Mouse (Mus musculus): Measurements from ENCODE around the gene Ext2. TPM values are rescaled to one million over a fixed set of nuclear protein-coding genes. Genes with fewer than 3 reads are reported as not detected.

Ext2 gene
- polyA plus RNA-seq, 1 experiment from 2014 or later, result 22.6 TPM

DNA sequence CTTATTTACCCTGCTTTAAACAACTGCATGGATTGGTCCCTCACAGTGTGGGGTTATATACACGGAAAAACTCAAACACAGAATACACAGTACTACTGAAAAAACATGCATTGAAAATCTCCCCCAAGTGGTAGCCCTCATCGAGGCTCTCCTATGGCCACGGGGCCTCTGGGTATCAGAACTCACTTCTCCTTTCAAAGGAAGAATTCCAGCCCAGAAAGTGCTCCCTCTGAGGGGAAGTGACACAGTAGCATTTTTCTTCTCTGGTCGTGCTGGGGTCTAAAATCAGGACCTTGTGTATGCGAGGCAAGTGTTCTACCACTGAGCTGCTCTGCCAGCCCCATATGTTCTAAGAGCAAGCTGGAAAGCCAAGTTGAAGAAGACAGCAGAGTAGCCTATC lies 39.7 kb downstream of the Ext2 start:
- ATAC-seq (no peak), DNase-seq (no peak)
- no peak overlapping the region for H3K4me2 ChIP-seq (ENCODE audit: low read depth, low read length)
- H3K36me3 ChIP-seq (replicated peaks; ENCODE audit: insufficient read depth, low read length), result no peaks in the 10 kb centered on the region
- H3K4me3 ChIP-seq (ENCODE audit: low read depth, low read length), result no peak overlapping the region
- no peaks in the 10 kb centered on the region for H3K27me3 ChIP-seq (ENCODE audit: insufficient read depth, low read length)
- TF ChIP-seq CTCF (IDR thresholded peaks at IDR 0.05; ENCODE audit: low read depth), result no peak
- TF ChIP-seq EP300 (IDR thresholded peaks at IDR 0.05; ENCODE audit: low read depth), result no peak
- H3K4me1 ChIP-seq (ENCODE audit: insufficient read depth), result no peaks in the 10 kb centered on the region
- no peaks in the 10 kb centered on the region for H3K9me3 ChIP-seq (ENCODE audit: low read length)
- 37% methylated on average over 5 of the region's 5 CpGs for WGBS (ENCODE audit: insufficient replicate concordance)
- H3K27ac ChIP-seq (ENCODE audit: low read depth), result no peak overlapping the region
- H3K9ac ChIP-seq (replicated peaks), result no peak overlapping the region

- TF ChIP-seq EP300 (IDR thresholded peaks at IDR 0.05; ENCODE audit: low read depth) (no peak), CTCF (IDR thresholded peaks at IDR 0.05; ENCODE audit: low read depth) (no peak)
- Histone ChIP-seq H3K4me3 (ENCODE audit: low read depth, low read length) (no peak overlapping the region), H3K27ac (ENCODE audit: low read depth) (no peak overlapping the region), H3K9ac (replicated peaks) (no peak overlapping the region), H3K4me2 (ENCODE audit: low read depth, low read length) (no peak overlapping the region), H3K27me3 (ENCODE audit: insufficient read depth, low read length) (no peaks in the 10 kb centered on the region), H3K9me3 (ENCODE audit: low read length) (no peaks in the 10 kb centered on the region), H3K4me1 (ENCODE audit: insufficient read depth) (no peaks in the 10 kb centered on the region), H3K36me3 (replicated peaks; ENCODE audit: insufficient read depth, low read length) (no peaks in the 10 kb centered on the region)
- ATAC-seq (no peak), DNase-seq (no peak)
- 80% methylated on average over 4 of the region's 4 CpGs for WGBS (ENCODE audit: insufficient replicate concordance)
Measured at GRCm38 (mm10) chr2:93782156-93782555, 40.2 kb downstream of the Ext2 start.

GRCm38 (mm10) chr2:93780528-93780927 lies 41.8 kb downstream of the Ext2 start:
- no peak for DNase-seq
- no peak overlapping the region for H3K4me3 ChIP-seq (ENCODE audit: low read depth, low read length)
- no peaks in the 10 kb centered on the region for H3K27me3 ChIP-seq (ENCODE audit: insufficient read depth, low read length)
- no peak for ATAC-seq
- no peak overlapping the region for H3K4me2 ChIP-seq (ENCODE audit: low read depth, low read length)
- H3K9me3 ChIP-seq (ENCODE audit: low read length), result no peaks in the 10 kb centered on the region
- whole genome bisulfite sequencing (ENCODE audit: insufficient replicate concordance), result 78% methylated on average over 10 of the region's 10 CpGs
- no peak for TF ChIP-seq EP300 (IDR thresholded peaks at IDR 0.05; ENCODE audit: low read depth)
- no peak for TF ChIP-seq CTCF (IDR thresholded peaks at IDR 0.05; ENCODE audit: low read depth)
- H3K27ac ChIP-seq (ENCODE audit: low read depth), result no peak overlapping the region
- no peak overlapping the region for H3K9ac ChIP-seq (replicated peaks)
- H3K4me1 ChIP-seq (ENCODE audit: insufficient read depth), result peaks cover 4% of the 10 kb centered on the region; the same call in 1 of the 2 replicates
- no peaks in the 10 kb centered on the region for H3K36me3 ChIP-seq (replicated peaks; ENCODE audit: insufficient read depth, low read length)

GRCm38 (mm10) chr2:93779897-93780208 lies 42.5 kb downstream of the Ext2 start:
- Histone ChIP-seq H3K9ac (replicated peaks) (no peak overlapping the region), H3K4me2 (ENCODE audit: low read depth, low read length) (no peak overlapping the region), H3K27me3 (ENCODE audit: insufficient read depth, low read length) (no peaks in the 10 kb centered on the region), H3K27ac (ENCODE audit: low read depth) (no peak overlapping the region), H3K9me3 (ENCODE audit: low read length) (no peaks in the 10 kb centered on the region), H3K36me3 (replicated peaks; ENCODE audit: insufficient read depth, low read length) (no peaks in the 10 kb centered on the region), H3K4me1 (ENCODE audit: insufficient read depth) (peaks cover 10% of the 10 kb centered on the region; the same call in 1 of the 2 replicates), H3K4me3 (ENCODE audit: low read depth, low read length) (no peak overlapping the region)
- no peak for ATAC-seq
- no peak for TF ChIP-seq CTCF (IDR thresholded peaks at IDR 0.05; ENCODE audit: low read depth)
- no peak for TF ChIP-seq EP300 (IDR thresholded peaks at IDR 0.05; ENCODE audit: low read depth)
- 62% methylated on average over 6 of the region's 6 CpGs for whole genome bisulfite sequencing (ENCODE audit: insufficient replicate concordance)
- no peak for DNase-seq

DNA sequence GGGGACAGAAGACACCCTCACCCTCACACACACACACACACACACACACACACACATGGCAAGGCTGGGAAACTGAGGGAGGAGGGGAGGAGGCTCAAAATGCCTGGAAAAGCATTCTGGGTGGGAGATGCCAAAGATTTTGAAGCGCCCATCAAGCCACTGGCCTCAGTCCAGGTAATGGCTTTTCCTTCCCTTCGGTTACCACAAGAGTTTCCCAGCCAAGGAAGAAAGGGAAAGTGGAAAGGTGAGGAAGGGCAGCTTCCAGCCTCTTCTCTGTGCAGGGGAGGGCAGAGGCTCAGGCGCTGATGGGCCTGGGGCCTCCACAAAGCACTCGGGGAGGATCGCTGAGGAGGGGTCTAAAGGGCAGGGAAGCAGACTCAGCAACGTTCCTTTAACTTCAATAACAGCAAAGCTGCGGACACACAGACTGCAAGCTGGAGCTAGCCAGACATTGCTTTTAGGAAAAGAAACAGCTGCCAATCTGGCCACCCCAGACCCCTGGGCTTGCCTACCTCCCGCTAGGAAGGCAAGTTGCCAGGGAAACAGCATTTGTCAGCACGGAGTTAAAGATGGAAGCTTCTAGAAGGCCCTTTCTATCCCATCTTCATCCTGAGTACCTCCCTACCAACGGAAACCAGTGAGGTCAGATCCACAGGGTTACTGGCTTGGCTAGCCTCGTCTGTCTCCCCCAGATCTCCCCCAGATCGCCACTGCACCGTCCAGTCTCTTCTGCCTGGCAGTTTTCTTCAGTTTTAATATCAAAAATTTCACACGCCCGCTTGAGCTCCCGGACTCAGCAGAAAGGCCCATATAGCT lies 43.1 kb downstream of the Ext2 start:
- ATAC-seq, result no peak

GRCm38 (mm10) chr2:93778616-93779015 lies 43.8 kb downstream of the Ext2 start:
- H3K4me1 ChIP-seq (ENCODE audit: insufficient read depth), result peaks cover 11% of the 10 kb centered on the region; the same call in 1 of the 2 replicates
- DNase-seq (no peak), ATAC-seq (no peak)
- no peak overlapping the region for H3K9ac ChIP-seq (replicated peaks)
- TF ChIP-seq EP300 (IDR thresholded peaks at IDR 0.05; ENCODE audit: low read depth) (no peak), CTCF (IDR thresholded peaks at IDR 0.05; ENCODE audit: low read depth) (no peak)
- WGBS (ENCODE audit: insufficient replicate concordance), result 81% methylated on average over 5 of the region's 5 CpGs
- H3K27me3 ChIP-seq (ENCODE audit: insufficient read depth, low read length), result no peaks in the 10 kb centered on the region
- H3K36me3 ChIP-seq (replicated peaks; ENCODE audit: insufficient read depth, low read length), result no peaks in the 10 kb centered on the region
- no peak overlapping the region for H3K4me2 ChIP-seq (ENCODE audit: low read depth, low read length)
- H3K27ac ChIP-seq (ENCODE audit: low read depth), result no peak overlapping the region
- no peak overlapping the region for H3K4me3 ChIP-seq (ENCODE audit: low read depth, low read length)
- H3K9me3 ChIP-seq (ENCODE audit: low read length), result no peaks in the 10 kb centered on the region

More for the DNA sequence above, 43.1 kb downstream of the Ext2 start:
- no peak overlapping the region for H3K4me3 ChIP-seq (ENCODE audit: low read depth, low read length)
- H3K9me3 ChIP-seq (ENCODE audit: low read length), result no peaks in the 10 kb centered on the region
- H3K9ac ChIP-seq (replicated peaks), result no peak overlapping the region
- DNase-seq, result no peak
- no peak for TF ChIP-seq EP300 (IDR thresholded peaks at IDR 0.05; ENCODE audit: low read depth)
- TF ChIP-seq CTCF (IDR thresholded peaks at IDR 0.05; ENCODE audit: low read depth), result no peak
- 77% methylated on average over 16 of the region's 16 CpGs for WGBS (ENCODE audit: insufficient replicate concordance)
- H3K27me3 ChIP-seq (ENCODE audit: insufficient read depth, low read length), result no peaks in the 10 kb centered on the region
- no peaks in the 10 kb centered on the region for H3K36me3 ChIP-seq (replicated peaks; ENCODE audit: insufficient read depth, low read length)
- no peak overlapping the region for H3K4me2 ChIP-seq (ENCODE audit: low read depth, low read length)
- H3K27ac ChIP-seq (ENCODE audit: low read depth), result no peak overlapping the region
- H3K4me1 ChIP-seq (ENCODE audit: insufficient read depth), result peaks cover 11% of the 10 kb centered on the region; the same call in 1 of the 2 replicates

Data from liver, postnatal 0 days (tissue).